Mouse (Mus musculus): ENCODE measurements around the gene Zfp36l2. TPM values are rescaled to one million over a fixed set of nuclear protein-coding genes. Genes with fewer than 3 reads are reported as not detected.

Zfp36l2 gene
- polyA plus RNA-seq, 1 experiment = 101 TPM

- TF ChIP-seq CTCF (IDR thresholded peaks at IDR 0.05; ENCODE audit: insufficient read depth, low read length) = no peak
- TF ChIP-seq POLR2A (IDR thresholded peaks at IDR 0.05; ENCODE audit: borderline replicate concordance, extremely low read depth, low read depth, low read length) = peak; percentile 18; the same call in 1 of the 2 replicates
- WGBS = 50% methylated on average over 10 of the region's 10 CpGs
- DNase-seq = no peak
- Histone ChIP-seq H3K4me1 (ENCODE audit: control insufficient read depth, insufficient read depth, low read length) (peaks cover 45% of the 10 kb centered on the region), H3K4me3 (replicated peaks; ENCODE audit: extremely low read depth, low read depth, low read length) (no peak overlapping the region)
Measured at GRCm38 (mm10) chr17:84140822-84141507, 46.8 kb downstream of the Zfp36l2 start.

GRCm38 (mm10) chr17:84137393-84138171 lies 50.2 kb downstream of the Zfp36l2 start:
- H3K4me1 ChIP-seq (ENCODE audit: control insufficient read depth, insufficient read depth, low read length) = peaks cover 25% of the 10 kb centered on the region
- 84% methylated on average over 11 of the region's 11 CpGs for WGBS
- TF ChIP-seq POLR2A (IDR thresholded peaks at IDR 0.05; ENCODE audit: borderline replicate concordance, extremely low read depth, low read depth, low read length) (no peak), CTCF (IDR thresholded peaks at IDR 0.05; ENCODE audit: insufficient read depth, low read length) (no peak)
- no peak for DNase-seq
- no peak overlapping the region for H3K4me3 ChIP-seq (replicated peaks; ENCODE audit: extremely low read depth, low read depth, low read length)

GRCm38 (mm10) chr17:84136669-84137392 lies 50.9 kb downstream of the Zfp36l2 start:
- 44% methylated on average over 9 of the region's 10 CpGs for WGBS
- Histone ChIP-seq H3K4me3 (replicated peaks; ENCODE audit: extremely low read depth, low read depth, low read length) (no peak overlapping the region), H3K4me1 (ENCODE audit: control insufficient read depth, insufficient read depth, low read length) (peaks cover 21% of the 10 kb centered on the region)
- DNase-seq = no peak
- no peak for TF ChIP-seq CTCF (IDR thresholded peaks at IDR 0.05; ENCODE audit: insufficient read depth, low read length)
- no peak for TF ChIP-seq POLR2A (IDR thresholded peaks at IDR 0.05; ENCODE audit: borderline replicate concordance, extremely low read depth, low read depth, low read length)

GRCm38 (mm10) chr17:84136217-84136616 lies 51.5 kb downstream of the Zfp36l2 start:
- peaks cover 17% of the 10 kb centered on the region for H3K4me1 ChIP-seq (ENCODE audit: control insufficient read depth, insufficient read depth, low read length)
- TF ChIP-seq POLR2A (IDR thresholded peaks at IDR 0.05; ENCODE audit: borderline replicate concordance, extremely low read depth, low read depth, low read length) (no peak), CTCF (IDR thresholded peaks at IDR 0.05; ENCODE audit: insufficient read depth, low read length) (no peak)
- WGBS = 93% methylated on average over 4 of the region's 4 CpGs
- DNase-seq = no peak
- H3K4me3 ChIP-seq (replicated peaks; ENCODE audit: extremely low read depth, low read depth, low read length) = no peak overlapping the region

GRCm38 (mm10) chr17:84135243-84135642 lies 52.5 kb downstream of the Zfp36l2 start:
- peaks cover 7% of the 10 kb centered on the region; the same call in 1 of the 2 replicates for H3K4me1 ChIP-seq (ENCODE audit: control insufficient read depth, insufficient read depth, low read length)
- DNase-seq = no peak
- no peak overlapping the region for H3K4me3 ChIP-seq (replicated peaks; ENCODE audit: extremely low read depth, low read depth, low read length)
- 74% methylated on average over 7 of the region's 7 CpGs for WGBS
- TF ChIP-seq CTCF (IDR thresholded peaks at IDR 0.05; ENCODE audit: insufficient read depth, low read length) = no peak
- no peak for TF ChIP-seq POLR2A (IDR thresholded peaks at IDR 0.05; ENCODE audit: borderline replicate concordance, extremely low read depth, low read depth, low read length)

Data from lung, adult 2 months (tissue).